Mouse (Mus musculus) MEL (cell line): ENCODE results near the gene Galnt10. TPM values are rescaled to one million over a fixed set of nuclear protein-coding genes. Genes with fewer than 3 reads are reported as not detected.
A peak's percentile ranks its signal among the peaks of the same experiment; 100 is the strongest.

Experiments
- DNase-seq: peaks from one replicate; pipeline ENCODE4 v3.0.0; 2011; ENCODE audit warnings: low read depth, low spot score
- H3K27ac ChIP-seq: 2 replicates; pipeline ENCODE4 v1.5.1; 2012; ENCODE audit warnings: low read depth, mild to moderate bottlenecking, control low read depth, low read length, moderate library complexity; ENCODE audit not compliant: control insufficient read depth
- H3K27me3 ChIP-seq, 2 experiments: fragments of 150-350 bp in 1 of 2; sonication (generic) in 1 of 2; 2 replicates each; pipeline ENCODE4 v1.6.1; 2012; ENCODE audit warnings: low read length in 2 of 2, mild to moderate bottlenecking in 2 of 2, improper control_type of control experiment in 1 of 2, moderate library complexity in 1 of 2; ENCODE audit not compliant: insufficient read depth in 2 of 2, control insufficient read depth in 1 of 2
- H3K36me3 ChIP-seq, 2 experiments: 2 replicates each; pipeline ENCODE4 v1.6.1; 2012 to 2014; ENCODE audit warnings: low read length in 2 of 2, improper control_type of control experiment in 1 of 2, inconsistent platforms in 1 of 2, mild to moderate bottlenecking in 1 of 2; ENCODE audit not compliant: insufficient read depth in 2 of 2, control insufficient read depth in 1 of 2
- H3K4me1 ChIP-seq, 2 experiments: fragments of 150-350 bp in 1 of 2; sonication (generic) in 1 of 2; 2 replicates each; pipeline ENCODE4 v1.6.1; 2012; ENCODE audit warnings: low read length in 2 of 2, improper control_type of control experiment in 1 of 2, mild to moderate bottlenecking in 1 of 2; ENCODE audit not compliant: insufficient read depth in 2 of 2, control insufficient read depth in 1 of 2
- H3K4me3 ChIP-seq, 2 experiments: fragments of 150-350 bp in 1 of 2; sonication (generic) in 1 of 2; 2 replicates each; pipeline ENCODE4 v1.5.1; 2012; ENCODE audit warnings: low read depth in 2 of 2, low read length in 2 of 2, mild to moderate bottlenecking in 2 of 2, moderate library complexity in 2 of 2, control low read depth in 1 of 2, improper control_type of control experiment in 1 of 2; ENCODE audit not compliant: control insufficient read depth in 1 of 2, insufficient read depth in 1 of 2
- H3K79me2 ChIP-seq: 2 replicates; pipeline ENCODE4 v1.6.1; 2012; ENCODE audit warnings: mild to moderate bottlenecking, low read length, moderate library complexity; ENCODE audit not compliant: control insufficient read depth, poor library complexity, insufficient read depth
- H3K9ac ChIP-seq: 2 replicates; pipeline ENCODE4 v1.6.1; 2012; ENCODE audit warnings: low read depth, mild to moderate bottlenecking, control low read depth, low read length, moderate library complexity; ENCODE audit not compliant: control insufficient read depth, poor library complexity, severe bottlenecking
- H3K9me3 ChIP-seq: fragments of 150-350 bp; sonication (generic); replicated peaks from 2 replicates; pipeline ENCODE4 v1.6.1; 2012; ENCODE audit warnings: mild to moderate bottlenecking, low read length, improper control_type of control experiment, moderate library complexity; ENCODE audit not compliant: insufficient read depth
- BHLHE40 ChIP-seq: IDR thresholded peaks from 2 replicates; pipeline ENCODE4 v1.6.1; 2012; ENCODE audit warnings: low read depth, mild to moderate bottlenecking, inconsistent platforms, low read length, improper control_type of control experiment, borderline replicate concordance
- CTCF ChIP-seq, 3 experiments: IDR thresholded peaks in 2 of 3; conservative IDR thresholded peaks in 1 of 3; 2 replicates each; pipeline ENCODE4 v1.5.1; 2011 to 2012; ENCODE audit warnings: low read length in 3 of 3, low read depth in 2 of 3, mild to moderate bottlenecking in 2 of 3, improper control_type of control experiment in 1 of 3, inconsistent platforms in 1 of 3, mixed read lengths in 1 of 3, moderate library complexity in 1 of 3; ENCODE audit not compliant: control insufficient read depth in 1 of 3, insufficient read depth in 1 of 3, poor library complexity in 1 of 3, severe bottlenecking in 1 of 3
- ELF1 ChIP-seq: IDR thresholded peaks from 2 replicates; pipeline ENCODE4 v1.6.1; 2014; ENCODE audit warnings: low read depth, mild to moderate bottlenecking, inconsistent platforms, low read length, improper control_type of control experiment, moderate library complexity
- EP300 ChIP-seq, 2 experiments: IDR thresholded peaks; 2 replicates each; pipeline ENCODE4 v1.6.1; 2011; ENCODE audit warnings: improper control_type of control experiment in 2 of 2, low read length in 2 of 2, low read depth in 1 of 2, mild to moderate bottlenecking in 1 of 2
- MAX ChIP-seq: IDR thresholded peaks from 2 replicates; pipeline ENCODE4 v1.6.1; 2011; ENCODE audit warnings: low read length, improper control_type of control experiment
- MXI1 ChIP-seq: IDR thresholded peaks from 2 replicates; pipeline ENCODE4 v1.6.1; 2011; ENCODE audit warnings: mild to moderate bottlenecking, low read depth, low read length, improper control_type of control experiment
- MYC ChIP-seq: IDR thresholded peaks from 2 replicates; pipeline ENCODE4 v1.6.1; 2011; ENCODE audit warnings: low read depth, mild to moderate bottlenecking, low read length, improper control_type of control experiment, moderate library complexity
- POLR2A ChIP-seq, 2 experiments: IDR thresholded peaks; 2 replicates each; pipeline ENCODE4 v1.6.1; 2011 to 2012; ENCODE audit warnings: low read length in 2 of 2, mild to moderate bottlenecking in 2 of 2, control low read depth in 1 of 2, improper control_type of control experiment in 1 of 2, low read depth in 1 of 2, moderate library complexity in 1 of 2; ENCODE audit not compliant: control insufficient read depth in 1 of 2, insufficient read depth in 1 of 2, poor library complexity in 1 of 2
- POLR2AphosphoS2 ChIP-seq: IDR thresholded peaks from 2 replicates; pipeline ENCODE4 v1.6.1; 2011; ENCODE audit warnings: low read length, improper control_type of control experiment
- SIN3A ChIP-seq: IDR thresholded peaks from 2 replicates; pipeline ENCODE4 v1.6.1; 2012; ENCODE audit warnings: low read length, improper control_type of control experiment, inconsistent platforms
- UBTF ChIP-seq: IDR thresholded peaks from 2 replicates; pipeline ENCODE4 v1.6.1; 2012; ENCODE audit warnings: low read depth, mild to moderate bottlenecking, inconsistent platforms, low read length, improper control_type of control experiment, moderate library complexity, borderline replicate concordance; ENCODE audit not compliant: insufficient read depth
- ZC3H11A ChIP-seq: IDR thresholded peaks from 2 replicates; pipeline ENCODE4 v1.6.1; 2012; ENCODE audit warnings: low read depth, mild to moderate bottlenecking, inconsistent platforms, low read length, improper control_type of control experiment
- ZNF384 ChIP-seq: IDR thresholded peaks from 2 replicates; pipeline ENCODE4 v1.6.1; 2012; ENCODE audit warnings: low read depth, mild to moderate bottlenecking, inconsistent platforms, low read length, improper control_type of control experiment
- polyA plus RNA-seq, 2 experiments: library from polyadenylated mRNA; stranded (reverse) in 1 of 2; unstranded in 1 of 2; fragments of >175 nt in 1 of 2; fragments of >200 nt in 1 of 2; gene quantifications; 2 replicates each; pipeline versions ENCODE4 v1.2.1 to v1.2.4; 2012; ENCODE audit warnings: low replicate concordance in 2 of 2, low read depth in 1 of 2; ENCODE audit not compliant: insufficient read length in 2 of 2, insufficient read depth in 1 of 2, missing spikeins in 1 of 2
- total RNA-seq: library from RNA; depleted of rRNA; stranded (reverse); fragments of 300-350 nt; gene quantifications from 2 replicates; pipeline ENCODE4 v1.2.3, GENCODE M21; 2012

Gene Galnt10
- total and polyA plus RNA-seq, 3 experiments = 26.7 to 27.4 TPM; not detected in 1

DNA sequence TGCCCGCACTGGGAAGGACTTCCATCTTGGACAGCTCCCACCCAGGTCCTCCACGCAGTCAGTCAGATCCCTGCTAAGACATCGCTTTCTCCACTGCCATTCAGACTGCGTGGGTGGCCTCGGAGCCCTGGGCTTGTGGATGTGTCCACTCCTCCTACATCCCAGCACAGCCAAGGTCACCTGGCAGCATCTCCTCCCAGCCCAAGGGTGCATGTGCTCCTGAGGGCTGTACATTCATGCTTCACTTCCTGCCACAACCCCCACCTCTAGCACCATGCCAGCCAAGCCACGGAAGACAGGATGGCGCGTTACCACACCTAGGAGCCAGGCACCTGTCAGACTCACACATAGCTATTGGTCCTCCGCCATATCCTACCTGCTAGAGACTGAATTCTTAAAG, 27.8 kb downstream of the Galnt10 start:
- TF ChIP-seq UBTF (no peak), POLR2AphosphoS2 (no peak), ZC3H11A (no peak)
- DNase-seq = no peak
- Histone ChIP-seq H3K4me3 (no peak overlapping the region), H3K27me3 (no peaks in the 10 kb centered on the region), H3K27ac (no peak overlapping the region), H3K4me1 (no peaks in the 10 kb centered on the region), H3K79me2 (no peaks in the 10 kb centered on the region), H3K9ac (no peak overlapping the region), H3K9me3 (no peaks in the 10 kb centered on the region), H3K36me3 (no peaks in the 10 kb centered on the region; a peak in 1 of 4 replicates)

DNA sequence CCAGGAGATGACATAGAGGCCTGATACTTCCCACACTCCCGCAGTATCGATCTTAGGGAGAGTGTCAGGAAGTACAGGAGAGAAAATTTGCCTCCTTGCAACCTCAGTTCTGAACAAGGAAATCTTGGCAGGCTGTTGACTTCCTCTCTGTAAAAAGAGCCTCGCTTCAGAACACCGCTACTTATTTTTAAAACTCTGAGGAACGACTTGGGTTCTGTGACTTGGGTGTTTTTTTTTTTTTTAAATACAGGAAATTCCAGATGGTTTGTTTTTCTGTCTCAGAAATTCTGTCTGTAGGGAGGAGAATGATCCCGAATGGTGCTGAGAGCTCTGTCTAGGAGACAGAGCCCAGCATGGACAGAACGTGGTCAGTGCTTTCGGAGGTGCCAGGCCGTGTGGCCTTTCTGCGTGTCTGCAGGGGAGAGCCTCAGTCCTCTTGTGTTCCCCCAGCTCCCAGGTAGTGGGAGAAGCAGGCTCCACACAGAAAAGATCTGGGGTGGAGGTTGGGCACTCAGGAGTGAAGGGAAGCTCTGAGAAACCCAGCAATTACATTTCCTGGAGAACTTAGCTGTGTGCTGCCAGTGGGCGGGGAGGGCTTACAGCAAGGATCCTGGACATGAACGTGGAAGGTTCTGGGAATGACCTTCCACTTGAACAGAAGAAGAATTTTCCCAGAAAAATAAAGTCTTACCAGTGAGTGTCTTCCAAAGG, 28.9 kb downstream of the Galnt10 start:
- H3K9ac ChIP-seq = no peak overlapping the region
- H3K79me2 ChIP-seq = no peaks in the 10 kb centered on the region
- no peak for DNase-seq
- peak; percentile 75 for TF ChIP-seq ZNF384
- TF ChIP-seq ZC3H11A = no peak
- no peak overlapping the region for H3K27ac ChIP-seq
- no peaks in the 10 kb centered on the region for H3K9me3 ChIP-seq
- H3K27me3 ChIP-seq = no peaks in the 10 kb centered on the region
- H3K4me1 ChIP-seq = no peaks in the 10 kb centered on the region
- H3K36me3 ChIP-seq = no peaks in the 10 kb centered on the region; a peak in 1 of 4 replicates
- no peak overlapping the region for H3K4me3 ChIP-seq

DNA sequence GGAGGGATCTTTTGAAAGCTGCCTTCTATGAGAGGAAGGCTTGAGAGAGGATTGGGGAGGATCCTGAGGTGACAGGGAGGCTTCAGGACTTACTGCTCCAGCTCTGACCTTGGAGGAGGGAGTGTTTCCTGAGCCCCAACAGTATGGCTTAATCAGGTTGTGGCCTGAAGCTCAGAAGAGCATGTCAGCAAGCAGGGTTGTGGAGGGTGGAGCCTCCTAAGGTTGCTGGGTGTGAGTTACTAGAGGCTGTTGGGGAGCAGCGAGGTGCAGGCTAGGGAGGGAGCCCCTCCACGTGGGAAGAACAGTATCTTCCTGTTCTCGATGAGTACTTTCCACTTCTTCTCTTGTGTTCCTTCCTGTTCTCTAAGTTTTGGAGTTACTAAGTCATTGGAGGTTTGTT, 32.0 kb downstream of the Galnt10 start:
- H3K36me3 ChIP-seq = no peaks in the 10 kb centered on the region; a peak in 2 of 4 replicates
- H3K4me3 ChIP-seq = no peak overlapping the region
- no peak for DNase-seq
- H3K9me3 ChIP-seq = no peaks in the 10 kb centered on the region
- no peak for TF ChIP-seq BHLHE40
- no peak for TF ChIP-seq SIN3A
- no peak for TF ChIP-seq EP300 (IDR thresholded peaks at IDR 0.05; ENCODE audit: low read depth in 1 of 2, low read length in 2 of 2)
- no peak for TF ChIP-seq MAX
- no peak for TF ChIP-seq ZNF384
- no peak for TF ChIP-seq CTCF (IDR thresholded peaks at IDR 0.05 in 2 of 3, conservative IDR thresholded peaks at IDR 0.05 in 1 of 3; ENCODE audit: control insufficient read depth in 1 of 3, insufficient read depth in 1 of 3, low read depth in 2 of 3, low read length in 3 of 3, poor library complexity in 1 of 3, severe bottlenecking in 1 of 3)
- TF ChIP-seq MXI1 = no peak
- no peak for TF ChIP-seq ELF1
- no peak for TF ChIP-seq MYC
- no peak for TF ChIP-seq POLR2A (IDR thresholded peaks at IDR 0.05; ENCODE audit: control insufficient read depth in 1 of 2, insufficient read depth in 1 of 2, low read depth in 1 of 2, low read length in 2 of 2, poor library complexity in 1 of 2)
- H3K4me1 ChIP-seq = no peaks in the 10 kb centered on the region
- H3K27me3 ChIP-seq = no peaks in the 10 kb centered on the region
- H3K27ac ChIP-seq = no peak overlapping the region
- H3K79me2 ChIP-seq = no peaks in the 10 kb centered on the region
- H3K9ac ChIP-seq = no peak overlapping the region
